Mouse (Mus musculus): ENCODE measurements around the gene Stx16.
A peak's percentile ranks its signal among the peaks of the same experiment; 100 is the strongest.

Gene Stx16

GRCm38 (mm10) chr2:174126522-174127375 lies 50.6 kb downstream of the Stx16 start:
- DNase-seq (ENCODE audit: low spot score), result peak; percentile 70

GRCm38 (mm10) chr2:174127376-174127713 lies 51.2 kb downstream of the Stx16 start:
- DNase-seq (ENCODE audit: low spot score), result peak; percentile 24

GRCm38 (mm10) chr2:174128926-174129325 lies 52.8 kb downstream of the Stx16 start:
- no peak for DNase-seq (ENCODE audit: low spot score)

- DNase-seq (ENCODE audit: low spot score), result no peak
These were observed 54.5 kb downstream of the Stx16 start for GRCm38 (mm10) chr2:174130468-174131097.

DNA sequence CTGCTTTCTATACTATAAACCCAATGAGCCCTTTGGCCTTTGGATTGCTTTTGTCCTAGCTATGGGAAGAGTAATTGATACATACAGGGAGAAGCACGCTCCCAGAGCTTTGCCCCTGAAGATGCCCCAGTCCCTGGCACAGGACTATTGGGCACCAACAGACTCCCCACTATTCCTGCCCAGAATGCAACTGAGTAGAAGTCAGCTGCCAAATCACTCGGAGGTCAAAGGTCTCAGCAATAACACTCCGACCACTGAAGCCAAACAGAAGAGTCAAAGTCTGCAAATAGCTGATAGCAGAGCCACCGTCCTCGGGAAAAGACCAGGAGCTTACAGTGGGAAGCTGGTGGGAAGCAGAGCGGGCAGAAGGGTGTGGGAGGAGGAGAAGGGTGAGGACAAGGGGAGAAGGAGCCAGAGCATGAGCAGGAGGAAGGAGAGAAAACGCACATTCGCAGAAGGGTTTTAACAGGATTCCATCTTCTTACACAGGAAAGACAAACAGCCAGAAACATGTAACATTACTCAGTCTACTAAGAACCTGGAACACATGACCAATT lies 56.4 kb downstream of the Stx16 start:
- DNase-seq (ENCODE audit: low spot score), result no peak

Measured in retina, embryonic 14.5 days (tissue).